Mouse (Mus musculus): ENCODE data around the gene Chst5. TPM values are rescaled to one million over a fixed set of nuclear protein-coding genes. Genes with fewer than 3 reads are reported as not detected.

Gene Chst5
- polyA plus RNA-seq, 1 experiment from 2014 or later: 0.99 TPM

DNA sequence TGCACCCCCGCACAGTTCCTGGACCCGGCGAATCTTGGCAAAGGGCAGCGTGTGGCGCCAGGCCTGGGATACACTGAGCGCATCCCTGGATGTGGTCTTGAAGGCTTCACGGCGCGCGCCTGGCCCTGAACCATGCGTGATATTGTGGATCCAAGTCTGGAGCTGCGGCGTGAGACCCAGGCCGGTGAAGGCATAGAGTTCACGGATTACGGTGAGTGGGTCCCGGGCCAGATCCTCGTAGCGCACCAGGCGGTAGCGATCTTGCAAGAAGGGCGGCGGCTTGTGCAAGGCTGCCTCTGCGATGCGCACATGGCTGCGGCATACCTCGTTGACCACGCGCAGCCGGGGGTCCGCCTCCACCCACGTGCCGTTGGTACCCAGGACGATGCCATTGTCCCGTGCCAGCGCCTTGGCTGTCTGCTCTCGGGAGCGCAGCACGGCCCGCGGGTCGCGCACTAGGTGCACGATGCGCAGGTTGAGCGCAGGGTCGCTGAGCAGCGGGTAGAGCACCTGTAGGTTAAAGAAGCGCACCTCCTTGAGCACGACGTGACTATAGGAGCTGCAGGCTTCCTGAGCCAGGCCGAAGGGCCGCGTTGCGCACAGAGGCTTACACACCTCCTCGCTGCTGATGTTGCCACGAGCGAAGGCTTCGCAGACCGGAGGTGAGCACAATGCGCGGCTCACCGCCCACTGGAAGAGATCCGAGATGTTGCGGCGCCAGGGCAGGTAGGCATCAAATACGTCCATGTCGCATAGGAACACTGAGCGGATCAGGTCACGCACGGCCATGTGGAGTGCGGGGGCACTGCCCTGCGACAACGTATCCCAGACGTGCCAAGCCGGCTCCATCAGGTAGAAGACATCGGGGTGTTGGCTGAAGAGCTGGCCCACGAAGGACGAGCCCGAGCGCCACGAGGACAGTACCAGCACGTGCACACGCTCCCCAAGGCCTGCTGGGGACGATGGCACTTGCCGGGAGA lies 20.0 kb downstream of the Chst5 start:
- Histone ChIP-seq H3K27me3 (ENCODE audit: control insufficient read depth, insufficient read depth, low read length) (peaks cover 42% of the 10 kb centered on the region), H3K4me3 (ENCODE audit: low read depth, low read length) (peak overlapping the region; percentile 28), H3K9ac (ENCODE audit: low read depth, low read length) (no peak overlapping the region), H3K27ac (ENCODE audit: low read depth, low read length) (no peak overlapping the region), H3K9me3 (replicated peaks; ENCODE audit: control insufficient read depth, low read length) (no peaks in the 10 kb centered on the region), H3K36me3 (ENCODE audit: control insufficient read depth, insufficient read depth, low read length) (no peaks in the 10 kb centered on the region), H3K4me2 (peak overlapping the region; percentile 56), H3K4me1 (ENCODE audit: control insufficient read depth, insufficient read depth, low read length) (peaks cover 7% of the 10 kb centered on the region; the same call in 1 of the 2 replicates)
- 12% methylated on average over 86 of the region's 86 CpGs for WGBS (ENCODE audit: insufficient replicate concordance)
- no peak for ATAC-seq (replicated peaks; ENCODE audit: insufficient number of reproducible peaks, low FRiP score, low TSS enrichment)

DNA sequence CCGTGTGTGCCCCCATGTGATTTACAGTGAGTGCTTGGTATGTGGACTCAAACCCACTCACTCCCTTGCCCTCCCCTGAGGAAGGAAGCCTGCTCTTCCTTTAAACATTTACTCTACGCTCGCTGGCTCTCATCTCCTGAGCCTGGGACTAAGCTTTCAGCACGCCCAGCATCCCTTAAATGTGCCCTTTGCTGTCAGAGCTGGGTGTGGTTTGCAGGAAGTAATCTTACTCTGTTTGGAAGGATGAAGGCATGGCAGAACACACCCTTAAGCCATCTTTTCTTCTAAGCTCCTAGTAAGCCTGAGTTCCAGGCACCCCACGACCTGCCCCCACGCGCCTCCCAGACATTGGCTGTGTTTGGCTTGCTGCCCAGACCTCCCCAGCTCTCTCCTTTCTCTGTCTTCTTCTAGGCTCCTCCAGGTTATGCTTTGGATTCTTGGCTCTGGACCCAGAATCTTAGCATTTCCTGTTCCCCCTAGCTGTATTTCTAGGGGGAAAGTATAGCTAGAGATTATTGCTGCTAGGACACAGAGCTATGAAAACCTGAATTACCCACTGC lies 22.1 kb downstream of the Chst5 start:
- peaks cover 42% of the 10 kb centered on the region for H3K27me3 ChIP-seq (ENCODE audit: control insufficient read depth, insufficient read depth, low read length)

DNA sequence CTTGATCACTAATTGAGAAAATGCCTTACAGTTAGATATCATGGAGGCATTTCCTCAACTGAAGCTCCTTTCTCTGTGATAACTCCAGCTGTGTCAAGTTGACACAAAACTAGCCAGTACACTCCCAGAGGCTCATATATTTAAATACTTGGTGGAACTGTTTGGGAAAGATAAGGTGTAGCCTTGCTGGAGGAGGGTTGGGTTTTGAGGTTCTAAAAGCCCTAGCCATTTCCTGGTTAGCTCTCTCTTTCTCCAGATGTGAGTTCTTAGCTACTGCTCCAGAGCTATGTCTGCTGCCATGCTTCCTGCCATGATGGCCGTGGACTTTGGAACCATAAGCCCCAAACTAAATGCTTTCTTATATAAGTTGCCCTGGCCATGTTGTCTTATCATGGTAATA lies 22.8 kb downstream of the Chst5 start:
- peaks cover 7% of the 10 kb centered on the region; the same call in 1 of the 2 replicates for H3K4me1 ChIP-seq (ENCODE audit: control insufficient read depth, insufficient read depth, low read length)
- no peak overlapping the region for H3K9ac ChIP-seq (ENCODE audit: low read depth, low read length)
- no peak overlapping the region for H3K4me2 ChIP-seq
- H3K4me3 ChIP-seq (ENCODE audit: low read depth, low read length): no peak overlapping the region
- no peak for ATAC-seq (replicated peaks; ENCODE audit: insufficient number of reproducible peaks, low FRiP score, low TSS enrichment)
- no peaks in the 10 kb centered on the region for H3K36me3 ChIP-seq (ENCODE audit: control insufficient read depth, insufficient read depth, low read length)
- H3K27ac ChIP-seq (ENCODE audit: low read depth, low read length): no peak overlapping the region
- H3K27me3 ChIP-seq (ENCODE audit: control insufficient read depth, insufficient read depth, low read length): peaks cover 42% of the 10 kb centered on the region
- no peaks in the 10 kb centered on the region for H3K9me3 ChIP-seq (replicated peaks; ENCODE audit: control insufficient read depth, low read length)
- WGBS (ENCODE audit: insufficient replicate concordance): 74% methylated on average over 1 of the region's 1 CpGs

More for the DNA sequence above, 22.1 kb downstream of the Chst5 start:
- H3K36me3 ChIP-seq (ENCODE audit: control insufficient read depth, insufficient read depth, low read length): no peaks in the 10 kb centered on the region
- 38% methylated on average over 7 of the region's 7 CpGs for WGBS (ENCODE audit: insufficient replicate concordance)
- ATAC-seq (replicated peaks; ENCODE audit: insufficient number of reproducible peaks, low FRiP score, low TSS enrichment): no peak
- no peak overlapping the region for H3K27ac ChIP-seq (ENCODE audit: low read depth, low read length)
- H3K9me3 ChIP-seq (replicated peaks; ENCODE audit: control insufficient read depth, low read length): no peaks in the 10 kb centered on the region
- H3K4me2 ChIP-seq: no peak overlapping the region
- peaks cover 7% of the 10 kb centered on the region; the same call in 1 of the 2 replicates for H3K4me1 ChIP-seq (ENCODE audit: control insufficient read depth, insufficient read depth, low read length)
- H3K4me3 ChIP-seq (ENCODE audit: low read depth, low read length): no peak overlapping the region
- no peak overlapping the region for H3K9ac ChIP-seq (ENCODE audit: low read depth, low read length)

- H3K4me2 ChIP-seq: no peak overlapping the region
- no peak for ATAC-seq (replicated peaks; ENCODE audit: insufficient number of reproducible peaks, low FRiP score, low TSS enrichment)
- 83% methylated on average over 4 of the region's 4 CpGs for whole genome bisulfite sequencing (ENCODE audit: insufficient replicate concordance)
- no peaks in the 10 kb centered on the region for H3K36me3 ChIP-seq (ENCODE audit: control insufficient read depth, insufficient read depth, low read length)
- no peak overlapping the region for H3K27ac ChIP-seq (ENCODE audit: low read depth, low read length)
- H3K4me3 ChIP-seq (ENCODE audit: low read depth, low read length): no peak overlapping the region
- no peaks in the 10 kb centered on the region for H3K4me1 ChIP-seq (ENCODE audit: control insufficient read depth, insufficient read depth, low read length)
- H3K27me3 ChIP-seq (ENCODE audit: control insufficient read depth, insufficient read depth, low read length): peaks cover 9% of the 10 kb centered on the region
- no peak overlapping the region for H3K9ac ChIP-seq (ENCODE audit: low read depth, low read length)
- no peaks in the 10 kb centered on the region for H3K9me3 ChIP-seq (replicated peaks; ENCODE audit: control insufficient read depth, low read length)
Observed at GRCm38 (mm10) chr8:111883615-111884014, 26.6 kb downstream of the Chst5 start.

- no peak for ATAC-seq (replicated peaks; ENCODE audit: insufficient number of reproducible peaks, low FRiP score, low TSS enrichment)
- H3K4me3 ChIP-seq (ENCODE audit: low read depth, low read length): no peak overlapping the region
- WGBS (ENCODE audit: insufficient replicate concordance): 2% methylated on average over 2 of the region's 2 CpGs
Observed at GRCm38 (mm10) chr8:111881591-111881990, 28.7 kb downstream of the Chst5 start.

GRCm38 (mm10) chr8:111877711-111878110 lies 32.5 kb downstream of the Chst5 start:
- WGBS (ENCODE audit: insufficient replicate concordance): 57% methylated on average over 9 of the region's 9 CpGs
- ATAC-seq (replicated peaks; ENCODE audit: insufficient number of reproducible peaks, low FRiP score, low TSS enrichment): no peak
- H3K9me3 ChIP-seq (replicated peaks; ENCODE audit: control insufficient read depth, low read length): no peaks in the 10 kb centered on the region
- no peak overlapping the region for H3K4me2 ChIP-seq
- no peaks in the 10 kb centered on the region for H3K27me3 ChIP-seq (ENCODE audit: control insufficient read depth, insufficient read depth, low read length)
- H3K4me1 ChIP-seq (ENCODE audit: control insufficient read depth, insufficient read depth, low read length): peaks cover 4% of the 10 kb centered on the region; the same call in 1 of the 2 replicates
- no peaks in the 10 kb centered on the region for H3K36me3 ChIP-seq (ENCODE audit: control insufficient read depth, insufficient read depth, low read length)
- H3K27ac ChIP-seq (ENCODE audit: low read depth, low read length): no peak overlapping the region
- H3K4me3 ChIP-seq (ENCODE audit: low read depth, low read length): no peak overlapping the region
- H3K9ac ChIP-seq (ENCODE audit: low read depth, low read length): no peak overlapping the region

More at GRCm38 (mm10) chr8:111881591-111881990, 28.7 kb downstream of the Chst5 start:
- Histone ChIP-seq H3K9me3 (replicated peaks; ENCODE audit: control insufficient read depth, low read length) (no peaks in the 10 kb centered on the region), H3K4me2 (no peak overlapping the region), H3K27ac (ENCODE audit: low read depth, low read length) (no peak overlapping the region), H3K36me3 (ENCODE audit: control insufficient read depth, insufficient read depth, low read length) (no peaks in the 10 kb centered on the region), H3K9ac (ENCODE audit: low read depth, low read length) (no peak overlapping the region), H3K27me3 (ENCODE audit: control insufficient read depth, insufficient read depth, low read length) (peaks cover 3% of the 10 kb centered on the region; the same call in 1 of the 2 replicates), H3K4me1 (ENCODE audit: control insufficient read depth, insufficient read depth, low read length) (no peaks in the 10 kb centered on the region)

DNA sequence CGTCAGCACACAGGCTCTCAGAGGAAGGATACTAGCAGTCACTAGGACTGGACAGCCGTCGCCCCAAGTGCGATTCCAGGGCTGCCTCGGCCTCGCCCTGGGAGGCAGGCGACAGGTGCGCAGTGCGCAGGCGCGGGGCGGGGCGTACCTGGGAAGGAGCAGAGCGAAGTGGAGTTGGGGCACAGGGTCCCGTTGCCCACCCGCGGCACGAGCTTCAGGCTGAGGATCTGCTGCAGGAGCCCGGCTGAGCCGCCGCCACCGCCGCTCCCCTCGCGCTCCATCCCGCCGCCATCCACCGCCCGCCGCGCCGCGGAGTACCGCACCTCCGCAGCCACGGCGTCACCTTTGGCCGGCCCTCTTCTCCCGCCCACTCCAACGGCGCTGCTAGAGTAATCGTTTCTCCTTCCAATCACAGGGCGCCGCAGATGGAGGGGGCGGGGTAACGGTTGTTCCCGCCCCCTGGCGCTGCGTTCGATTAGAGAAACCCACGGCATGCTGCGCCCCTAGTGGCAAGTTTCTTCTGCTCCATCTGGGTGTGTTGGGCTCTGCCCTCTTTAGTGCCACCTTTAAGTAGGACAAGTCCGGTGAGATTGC lies 33.8 kb downstream of the Chst5 start, which contains the start of gene Tmem170:
Gene Tmem170 (minus strand): TSS at position 396 of the 594 bp plus-strand sequence.
- H3K4me1 ChIP-seq (ENCODE audit: control insufficient read depth, insufficient read depth, low read length): peaks cover 4% of the 10 kb centered on the region; the same call in 1 of the 2 replicates
- H3K27me3 ChIP-seq (ENCODE audit: control insufficient read depth, insufficient read depth, low read length): no peaks in the 10 kb centered on the region
- H3K9ac ChIP-seq (ENCODE audit: low read depth, low read length): peak within 1 kb of the TSS; percentile 82
- H3K27ac ChIP-seq (ENCODE audit: low read depth, low read length): peak within 1 kb of the TSS; percentile 78
- H3K4me3 ChIP-seq (ENCODE audit: low read depth, low read length): peak within 1 kb of the TSS; percentile 81
- ATAC-seq (replicated peaks; ENCODE audit: insufficient number of reproducible peaks, low FRiP score, low TSS enrichment): peak; percentile 98
- no peaks in the 10 kb centered on the region for H3K36me3 ChIP-seq (ENCODE audit: control insufficient read depth, insufficient read depth, low read length)
- H3K9me3 ChIP-seq (replicated peaks; ENCODE audit: control insufficient read depth, low read length): no peaks in the 10 kb centered on the region
- H3K4me2 ChIP-seq: peak within 1 kb of the TSS; percentile 87
- WGBS (ENCODE audit: insufficient replicate concordance): under 1% methylated on average over 49 of the region's 53 CpGs

DNA sequence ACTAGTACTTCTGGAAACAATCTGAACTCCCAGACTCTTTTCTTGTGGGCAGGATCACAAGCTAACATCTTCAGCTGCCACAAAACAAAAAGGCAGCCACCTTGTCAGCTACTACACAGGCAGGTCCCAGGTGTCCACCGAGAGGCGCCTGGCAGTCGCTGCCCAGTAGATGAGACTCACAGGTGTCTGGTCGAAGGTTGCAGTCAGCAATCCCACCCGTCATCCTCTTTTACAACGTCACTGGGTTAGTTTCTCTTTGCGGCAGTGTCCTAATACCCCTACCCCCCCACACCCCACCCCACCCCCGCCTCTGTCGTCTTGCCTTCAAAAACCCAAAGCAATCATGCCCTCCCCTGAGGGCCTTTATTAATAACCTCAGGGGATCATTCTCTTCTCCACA lies 34.5 kb downstream of the Chst5 start:
- Histone ChIP-seq H3K9me3 (replicated peaks; ENCODE audit: control insufficient read depth, low read length) (no peaks in the 10 kb centered on the region), H3K4me3 (ENCODE audit: low read depth, low read length) (peak overlapping the region; percentile 81), H3K36me3 (ENCODE audit: control insufficient read depth, insufficient read depth, low read length) (no peaks in the 10 kb centered on the region), H3K27me3 (ENCODE audit: control insufficient read depth, insufficient read depth, low read length) (no peaks in the 10 kb centered on the region), H3K4me1 (ENCODE audit: control insufficient read depth, insufficient read depth, low read length) (peaks cover 4% of the 10 kb centered on the region; the same call in 1 of the 2 replicates), H3K9ac (ENCODE audit: low read depth, low read length) (peak overlapping the region; percentile 82), H3K27ac (ENCODE audit: low read depth, low read length) (peak overlapping the region; percentile 78; the same call in 1 of the 2 replicates), H3K4me2 (peak overlapping the region; percentile 87)
- 24% methylated on average over 9 of the region's 9 CpGs for WGBS (ENCODE audit: insufficient replicate concordance)
- ATAC-seq (replicated peaks; ENCODE audit: insufficient number of reproducible peaks, low FRiP score, low TSS enrichment): no peak
